Mouse (Mus musculus): ENCODE results near the gene Treml2.

DNA sequence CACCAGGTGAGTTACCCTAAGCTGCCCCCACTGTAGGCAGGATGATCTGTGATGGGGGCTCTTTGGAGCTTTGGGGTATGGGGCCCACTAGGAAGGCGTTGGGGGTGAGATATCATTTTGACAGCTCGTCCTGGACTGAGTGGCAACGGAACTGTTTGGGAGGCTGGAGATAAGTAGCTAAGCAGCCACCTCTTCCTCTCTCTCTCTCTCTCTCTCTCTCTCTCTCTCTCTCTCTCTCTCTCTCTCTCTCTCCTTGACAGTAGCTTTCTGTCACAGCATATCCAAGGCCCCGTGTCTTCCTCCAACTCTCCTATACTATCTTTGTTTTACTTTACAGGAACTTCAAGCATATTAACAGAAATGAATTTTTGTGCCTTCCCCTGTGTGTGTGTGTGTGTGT is 61.2 kb downstream of the Treml2 start:
- no peak for TF ChIP-seq GATA1 (IDR thresholded peaks at IDR 0.05; ENCODE audit: borderline replicate concordance, low read length)
- no peak for TF ChIP-seq CTCF (IDR thresholded peaks at IDR 0.05; ENCODE audit: low read depth, low read length)
- TF ChIP-seq TAL1 (conservative IDR thresholded peaks at IDR 0.05; ENCODE audit: low read depth, low read length): no peak
